13 mouse cellular contexts compared by ENCODE assay signal in genomic region chr15:13410065-13410688, GRCm38 (mm10).
DNase-seq lines count a peak whose midpoint lies in the region; ATAC-seq and TF ChIP-seq lines count a peak whose summit lies in the region.
"Had no signal": no experiment of that assay in that cellular context is flagged by ENCODE, and none has a peak within 500 bp of the region (broad histone marks: within the 10 kb centered on the region; RNA-seq: fewer than 3 reads in every experiment).

No protein-coding gene starts in this region.

- no peaks in the 10 kb centered on the region for H3K36me3 ChIP-seq in hindbrain, embryonic 14.5 days (replicated peaks; ENCODE audit: control insufficient read depth, insufficient read depth)
- no peaks in the 10 kb centered on the region for H3K36me3 ChIP-seq in hindbrain, embryonic 10.5 days
- H3K36me3 ChIP-seq in stomach, postnatal 0 days (ENCODE audit: control insufficient read depth, insufficient read depth, low read length), result no peaks in the 10 kb centered on the region
- H3K36me3 ChIP-seq: limb, embryonic 12.5 days; lung, embryonic 15.5 days; midbrain, embryonic 15.5 days had no signal

- TF ChIP-seq EP300 in stomach, postnatal 0 days (optimal IDR thresholded peaks at IDR 0.05), result no peak

- peak; percentile 13 for DNase-seq in adrenal gland, adult 2 months
- DNase-seq in adrenal gland, postnatal 10 days, result no peak
- DNase-seq in hindbrain, embryonic 14.5 days (ENCODE audit: low spot score), result no peak
- DNase-seq in hindbrain, embryonic 10.5 days (ENCODE audit: low spot score), result no peak
- DNase-seq in retina, postnatal 1 day, result peak; percentile 52
- no peak for DNase-seq in retina, embryonic 14.5 days (ENCODE audit: low spot score)
- DNase-seq in stomach, postnatal 0 days (ENCODE audit: low spot score), result no peak
- DNase-seq in layer of hippocampus, postnatal 36 days, result no peak
- DNase-seq: cerebellum, adult 11 months had no signal

- no peak overlapping the region for H3K4me3 ChIP-seq in hindbrain, embryonic 14.5 days (replicated peaks; ENCODE audit: low read length)
- H3K4me3 ChIP-seq in hindbrain, embryonic 10.5 days, result no peak overlapping the region
- no peak overlapping the region for H3K4me3 ChIP-seq in stomach, postnatal 0 days (ENCODE audit: low read depth, low read length)
- H3K4me3 ChIP-seq: limb, embryonic 12.5 days; lung, embryonic 15.5 days; midbrain, embryonic 15.5 days had no signal

- H3K27ac ChIP-seq in hindbrain, embryonic 14.5 days, result no peak overlapping the region
- no peak overlapping the region for H3K27ac ChIP-seq in hindbrain, embryonic 10.5 days
- H3K27ac ChIP-seq in stomach, postnatal 0 days (replicated peaks), result no peak overlapping the region
- H3K27ac ChIP-seq: limb, embryonic 12.5 days; lung, embryonic 15.5 days; midbrain, embryonic 15.5 days had no signal

- no peak for ATAC-seq in hindbrain, embryonic 14.5 days (ENCODE audit: low FRiP score)
- no peak for ATAC-seq in stomach, postnatal 0 days (ENCODE audit: low FRiP score, low TSS enrichment)
- ATAC-seq: hindbrain, embryonic 16.5 days; midbrain, embryonic 15.5 days had no signal

- H3K9ac ChIP-seq in hindbrain, embryonic 14.5 days, result peak overlapping the region; percentile 36; the same call in 1 of the 2 replicates
- H3K9ac ChIP-seq in stomach, postnatal 0 days (ENCODE audit: low read length), result no peak overlapping the region
- H3K9ac ChIP-seq: limb, embryonic 12.5 days; lung, embryonic 15.5 days; midbrain, embryonic 15.5 days had no signal

- H3K4me1 ChIP-seq in hindbrain, embryonic 14.5 days (replicated peaks; ENCODE audit: control insufficient read depth, insufficient read depth, low read length), result 0 out of 2 replicates have a peak, but pooled peaks cover 4% of the 10 kb centered on the region
- H3K4me1 ChIP-seq in hindbrain, embryonic 10.5 days (replicated peaks), result peaks cover 5% of the 10 kb centered on the region; the same call in 1 of the 2 replicates
- H3K4me1 ChIP-seq in stomach, postnatal 0 days (replicated peaks; ENCODE audit: control insufficient read depth, insufficient read depth), result no peaks in the 10 kb centered on the region
- H3K4me1 ChIP-seq: limb, embryonic 12.5 days; lung, embryonic 15.5 days had no signal

- peak overlapping the region; percentile 12; the same call in 1 of the 2 replicates for H3K4me2 ChIP-seq in hindbrain, embryonic 14.5 days (replicated peaks)
- no peak overlapping the region for H3K4me2 ChIP-seq in stomach, postnatal 0 days (replicated peaks; ENCODE audit: low read depth)
- H3K4me2 ChIP-seq: limb, embryonic 12.5 days; lung, embryonic 15.5 days; midbrain, embryonic 15.5 days had no signal

- WGBS in hindbrain, embryonic 14.5 days, result 39% methylated on average over 11 of the region's 11 CpGs
- WGBS in hindbrain, embryonic 10.5 days, result 69% methylated on average over 11 of the region's 11 CpGs
- 59% methylated on average over 11 of the region's 11 CpGs for WGBS in stomach, postnatal 0 days

- no peak for TF ChIP-seq CTCF in stomach, postnatal 0 days (IDR thresholded peaks at IDR 0.05; ENCODE audit: low read depth)

- H3K27me3 ChIP-seq in hindbrain, embryonic 14.5 days (ENCODE audit: control insufficient read depth, insufficient read depth, low read length), result no peaks in the 10 kb centered on the region
- no peaks in the 10 kb centered on the region for H3K27me3 ChIP-seq in hindbrain, embryonic 10.5 days (ENCODE audit: insufficient read depth, poor library complexity, severe bottlenecking)
- H3K27me3 ChIP-seq in stomach, postnatal 0 days (ENCODE audit: control insufficient read depth, insufficient read depth, low read length), result no peaks in the 10 kb centered on the region
- H3K27me3 ChIP-seq: limb, embryonic 12.5 days; lung, embryonic 15.5 days; midbrain, embryonic 15.5 days had no signal

- H3K9me3 ChIP-seq in hindbrain, embryonic 14.5 days (ENCODE audit: control insufficient read depth, low read length), result no peaks in the 10 kb centered on the region
- no peaks in the 10 kb centered on the region for H3K9me3 ChIP-seq in hindbrain, embryonic 10.5 days
- no peaks in the 10 kb centered on the region for H3K9me3 ChIP-seq in stomach, postnatal 0 days (ENCODE audit: control insufficient read depth, low read length)
- H3K9me3 ChIP-seq: limb, embryonic 12.5 days; lung, embryonic 15.5 days; midbrain, embryonic 15.5 days had no signal

Comparison
In these comparisons a context has a peak if more than half of its experiments do, and no peak if none do; other contexts are left out.
1. DNase-seq: peak in adrenal gland, adult 2 months (single experiment) and retina, postnatal 1 day (single experiment); none in adrenal gland, postnatal 10 days (single experiment), hindbrain, embryonic 14.5 days (single experiment), hindbrain, embryonic 10.5 days (single experiment), retina, embryonic 14.5 days (single experiment), stomach, postnatal 0 days (single experiment) and layer of hippocampus, postnatal 36 days (0 of 2).